24 mouse cellular contexts compared by ENCODE assay signal in the genomic region with DNA sequence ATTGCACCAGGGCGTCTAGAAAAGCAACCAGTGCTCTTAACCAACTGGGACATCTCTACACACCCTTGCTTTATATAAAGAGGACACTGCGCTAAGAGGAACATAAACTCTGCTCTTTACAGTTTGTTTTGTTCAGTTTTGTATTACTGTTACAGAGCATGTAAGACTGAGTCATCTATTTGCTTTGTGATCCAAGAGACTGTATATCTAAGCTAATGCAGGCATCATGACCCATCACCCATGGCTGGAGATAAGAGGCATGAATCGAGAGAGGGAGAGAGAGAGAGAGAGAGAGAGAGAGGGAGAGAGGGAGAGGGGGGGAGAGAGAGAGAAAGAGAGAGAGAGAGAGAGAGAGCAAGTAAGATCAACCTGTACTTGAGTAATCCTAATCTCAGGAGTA. TPM values are rescaled to one million over a fixed set of nuclear protein-coding genes. Genes with fewer than 3 reads are reported as not detected.
DNase-seq lines count a peak whose midpoint lies in the region; ATAC-seq lines count a peak whose summit lies in the region.
"Had no signal": no experiment of that assay in that cellular context is flagged by ENCODE, and none has a peak within 500 bp of the region (broad histone marks: within the 10 kb centered on the region; RNA-seq: fewer than 3 reads in every experiment).

No protein-coding gene starts in this region.

- H3K27ac ChIP-seq in heart, embryonic 11.5 days (ENCODE audit: low read depth, low read length): no peak overlapping the region
- no peak overlapping the region for H3K27ac ChIP-seq in forebrain, embryonic 11.5 days (ENCODE audit: low read depth, low read length)
- H3K27ac ChIP-seq in forebrain, embryonic 14.5 days (ENCODE audit: low read depth, low read length): no peak overlapping the region

- 70% methylated on average over 3 of the region's 3 CpGs for WGBS in heart, embryonic 11.5 days (ENCODE audit: insufficient replicate concordance)
- WGBS in forebrain, embryonic 11.5 days: 89% methylated on average over 3 of the region's 3 CpGs
- 87% methylated on average over 3 of the region's 3 CpGs for WGBS in forebrain, embryonic 14.5 days

- no peak overlapping the region for H3K4me3 ChIP-seq in heart, embryonic 11.5 days (ENCODE audit: low read depth, low read length)
- H3K4me3 ChIP-seq in forebrain, embryonic 11.5 days (ENCODE audit: low read depth, low read length): no peak overlapping the region
- H3K4me3 ChIP-seq in forebrain, embryonic 14.5 days (ENCODE audit: low read depth, low read length): no peak overlapping the region

- DNase-seq in heart, adult 11 months: peak; percentile 31
- DNase-seq in 3T3-L1 (ENCODE audit: low read depth, low spot score): peak; percentile 10
- DNase-seq in forebrain, embryonic 11.5 days (ENCODE audit: low spot score): no peak
- DNase-seq in urinary bladder, adult 18-20 months (ENCODE audit: low spot score in 2 of 2): no peak
- no peak for DNase-seq in forebrain, embryonic 14.5 days (ENCODE audit: low spot score)
- DNase-seq: adrenal gland, adult 2 months; adrenal gland, adult 8-10 months; adrenal gland, postnatal 10 days; adrenal gland, postnatal 14 days; adrenal gland, postnatal 25 days; adrenal gland, postnatal 36 days; B cell, adult 2 months; cerebellum, adult 11 months; cerebellum, adult 11-12 months; cerebellum, adult 18-20 months had no signal

- H3K9ac ChIP-seq in heart, embryonic 11.5 days (ENCODE audit: low read depth, low read length): no peak overlapping the region
- no peak overlapping the region for H3K9ac ChIP-seq in forebrain, embryonic 11.5 days (ENCODE audit: low read length)
- H3K9ac ChIP-seq in forebrain, embryonic 14.5 days (ENCODE audit: low read length): no peak overlapping the region

- H3K27me3 ChIP-seq in heart, embryonic 11.5 days (ENCODE audit: control insufficient read depth, insufficient read depth, low read length): no peaks in the 10 kb centered on the region
- H3K27me3 ChIP-seq in forebrain, embryonic 11.5 days (ENCODE audit: control insufficient read depth, insufficient read depth, low read length): no peaks in the 10 kb centered on the region
- H3K27me3 ChIP-seq in forebrain, embryonic 14.5 days (replicated peaks; ENCODE audit: control insufficient read depth, insufficient read depth, low read length): no peaks in the 10 kb centered on the region
- H3K27me3 ChIP-seq: CH12.LX, Patski had no signal

- H3K4me2 ChIP-seq in heart, embryonic 11.5 days: no peak overlapping the region
- no peak overlapping the region for H3K4me2 ChIP-seq in forebrain, embryonic 11.5 days (ENCODE audit: low read depth, low read length, severe bottlenecking)
- no peak overlapping the region for H3K4me2 ChIP-seq in forebrain, embryonic 14.5 days (ENCODE audit: low read length)

- ATAC-seq in heart, embryonic 11.5 days (replicated peaks; ENCODE audit: insufficient number of reproducible peaks, low FRiP score, low TSS enrichment): no peak
- ATAC-seq in megakaryocyte progenitor cell, adult 5-6 weeks (replicated peaks; ENCODE audit: poor library complexity): peak; percentile 68
- ATAC-seq in megakaryocyte-erythroid progenitor cell, adult 5-6 weeks (replicated peaks; ENCODE audit: low FRiP score, low TSS enrichment, poor library complexity, severe bottlenecking): peak; percentile 80; the same call in 1 of the 2 replicates
- no peak for ATAC-seq in forebrain, embryonic 11.5 days (replicated peaks; ENCODE audit: low FRiP score)
- ATAC-seq in forebrain, embryonic 14.5 days: no peak
- ATAC-seq: activated CD4-positive, CD25-positive, alpha-beta regulatory T cell, adult 4 months; CD4-positive, CD25-positive, alpha-beta regulatory T cell, adult 4 months; Patski had no signal

- no peaks in the 10 kb centered on the region for H3K4me1 ChIP-seq in heart, embryonic 11.5 days (ENCODE audit: control insufficient read depth, insufficient read depth, low read length)
- H3K4me1 ChIP-seq in forebrain, embryonic 11.5 days (replicated peaks; ENCODE audit: control insufficient read depth, insufficient read depth, low read length): no peaks in the 10 kb centered on the region
- no peaks in the 10 kb centered on the region for H3K4me1 ChIP-seq in forebrain, embryonic 14.5 days (ENCODE audit: control insufficient read depth, insufficient read depth, low read length)

- no peaks in the 10 kb centered on the region for H3K9me3 ChIP-seq in heart, embryonic 11.5 days (replicated peaks; ENCODE audit: control insufficient read depth, low read length)
- H3K9me3 ChIP-seq in forebrain, embryonic 11.5 days (ENCODE audit: control insufficient read depth, low read length): no peaks in the 10 kb centered on the region
- no peaks in the 10 kb centered on the region for H3K9me3 ChIP-seq in forebrain, embryonic 14.5 days (replicated peaks; ENCODE audit: control insufficient read depth, low read length)

- H3K36me3 ChIP-seq in heart, embryonic 11.5 days (ENCODE audit: control insufficient read depth, insufficient read depth, low read length): no peaks in the 10 kb centered on the region
- H3K36me3 ChIP-seq in forebrain, embryonic 11.5 days (ENCODE audit: control insufficient read depth, insufficient read depth, low read length): no peaks in the 10 kb centered on the region
- H3K36me3 ChIP-seq in forebrain, embryonic 14.5 days (ENCODE audit: control insufficient read depth, insufficient read depth, low read length): no peaks in the 10 kb centered on the region
- H3K36me3 ChIP-seq: G1E had no signal

RNA-seq across cellular contexts. Expression of gene Parp8, which starts 24.8 kb away (rescaled TPM):
- 15.6 and 17.2 TPM in 2 replicates for polyA plus RNA-seq in heart, embryonic 11.5 days (2014; fragmentation: Nextera tagmentation; extraction: Ambion mirVana)
- 148 and 167 TPM in 2 replicates for total RNA-seq in megakaryocyte progenitor cell, adult 5-6 weeks (2015)
- 89.5 and 104 TPM in 2 replicates for total RNA-seq in megakaryocyte progenitor cell, adult 5-6 weeks (2017)
- 8.5 and 10.3 TPM in 2 replicates for total RNA-seq in megakaryocyte-erythroid progenitor cell, adult 5-6 weeks (2014; fragmentation: Nextera tagmentation)
- total RNA-seq in megakaryocyte-erythroid progenitor cell, adult 5-6 weeks (2017): 8.7 and 9.2 TPM in 2 replicates
- polyA plus RNA-seq in forebrain, embryonic 11.5 days (2014; fragmentation: Nextera tagmentation; extraction: Ambion mirVana): 15.0 and 15.4 TPM in 2 replicates
- polyA plus RNA-seq in forebrain, embryonic 14.5 days (2014; fragmentation: Nextera tagmentation; extraction: Ambion mirVana): 16.0 and 21.0 TPM in 2 replicates
- total RNA-seq: CH12.LX, MEL had no signal
- polyA plus RNA-seq: G1E had no signal

Comparison
In these comparisons a context has a peak if more than half of its experiments do, and no peak if none do; other contexts are left out.
1. DNase-seq: peak in heart, adult 11 months (single experiment) and 3T3-L1 (single experiment); none in forebrain, embryonic 11.5 days (single experiment), urinary bladder, adult 18-20 months (0 of 2) and forebrain, embryonic 14.5 days (single experiment).
2. ATAC-seq: peak in megakaryocyte progenitor cell, adult 5-6 weeks (single experiment) and megakaryocyte-erythroid progenitor cell, adult 5-6 weeks (single experiment); none in heart, embryonic 11.5 days (single experiment), forebrain, embryonic 11.5 days (single experiment) and forebrain, embryonic 14.5 days (single experiment).